Mouse (Mus musculus) midbrain, embryonic 16.5 days (tissue): Measurements from ENCODE around the gene Sec24c. TPM values are rescaled to one million over a fixed set of nuclear protein-coding genes. Genes with fewer than 3 reads are reported as not detected.
A peak's percentile ranks its signal among the peaks of the same experiment; 100 is the strongest.

Experiments
- ATAC-seq: fragments of 200-750 bp; cut with Nextera tagmentation; 2 replicates; pipeline ENCODE4 v1.8.0; 2017; ENCODE audit warnings: moderate TSS enrichment
- H3K27ac ChIP-seq: fragments of 300-500 bp; sonication (generic); 2 replicates; pipeline ENCODE4 v1.5.1; 2014; ENCODE audit warnings: mild to moderate bottlenecking, low read length, mixed read lengths
- H3K27me3 ChIP-seq: fragments of 300-500 bp; sonication (generic); 2 replicates; pipeline ENCODE4 v1.6.1; 2014; ENCODE audit warnings: low read depth, low read length, mixed read lengths; ENCODE audit not compliant: control insufficient read depth, insufficient read depth
- H3K36me3 ChIP-seq: fragments of 300-500 bp; sonication (generic); 2 replicates; pipeline ENCODE4 v1.6.1; 2014; ENCODE audit warnings: mild to moderate bottlenecking, low read length, moderate library complexity, mixed read lengths; ENCODE audit not compliant: control insufficient read depth, insufficient read depth
- H3K4me1 ChIP-seq: fragments of 300-500 bp; sonication (generic); 2 replicates; pipeline ENCODE4 v1.6.1; 2014; ENCODE audit warnings: mild to moderate bottlenecking, low read length, mixed read lengths; ENCODE audit not compliant: control insufficient read depth, insufficient read depth
- H3K4me2 ChIP-seq: fragments of 300-500 bp; sonication (generic); 2 replicates; pipeline ENCODE4 v1.6.1; 2014; ENCODE audit warnings: mild to moderate bottlenecking, low read length, mixed read lengths
- H3K4me3 ChIP-seq: fragments of 300-500 bp; sonication (generic); 2 replicates; pipeline ENCODE4 v1.5.1; 2014; ENCODE audit warnings: low read depth, mild to moderate bottlenecking, low read length, moderate library complexity, mixed read lengths
- H3K9ac ChIP-seq: fragments of 300-500 bp; sonication (generic); 2 replicates; pipeline ENCODE4 v1.6.1; 2014; ENCODE audit warnings: low read depth, low read length, mixed read lengths
- H3K9me3 ChIP-seq: fragments of 300-500 bp; sonication (generic); replicated peaks from 2 replicates; pipeline ENCODE4 v1.6.1; 2014; ENCODE audit warnings: mild to moderate bottlenecking, low read length, mixed read lengths; ENCODE audit not compliant: control insufficient read depth, poor library complexity, severe bottlenecking
- WGBS: fragments of 180-500 bp; shearing (Covaris S2); extraction: QIAGEN DNeasy Blood & Tissue Kit; methylation state at CpG from one replicate; pipeline ENCODE4 v1.1.7; 2014; 5-methylcytosine and 5-hydroxymethylcytosine counted together
- polyA plus RNA-seq: library from polyadenylated mRNA; unstranded; fragments of >200 nt; fragmentation: Nextera tagmentation; extraction: Ambion mirVana; gene quantifications from 2 replicates; pipeline ENCODE4 v1.2.1, GENCODE M21; 2015

The Sec24c gene
- polyA plus RNA-seq, 1 experiment from 2014 or later, result 92.9 TPM

DNA sequence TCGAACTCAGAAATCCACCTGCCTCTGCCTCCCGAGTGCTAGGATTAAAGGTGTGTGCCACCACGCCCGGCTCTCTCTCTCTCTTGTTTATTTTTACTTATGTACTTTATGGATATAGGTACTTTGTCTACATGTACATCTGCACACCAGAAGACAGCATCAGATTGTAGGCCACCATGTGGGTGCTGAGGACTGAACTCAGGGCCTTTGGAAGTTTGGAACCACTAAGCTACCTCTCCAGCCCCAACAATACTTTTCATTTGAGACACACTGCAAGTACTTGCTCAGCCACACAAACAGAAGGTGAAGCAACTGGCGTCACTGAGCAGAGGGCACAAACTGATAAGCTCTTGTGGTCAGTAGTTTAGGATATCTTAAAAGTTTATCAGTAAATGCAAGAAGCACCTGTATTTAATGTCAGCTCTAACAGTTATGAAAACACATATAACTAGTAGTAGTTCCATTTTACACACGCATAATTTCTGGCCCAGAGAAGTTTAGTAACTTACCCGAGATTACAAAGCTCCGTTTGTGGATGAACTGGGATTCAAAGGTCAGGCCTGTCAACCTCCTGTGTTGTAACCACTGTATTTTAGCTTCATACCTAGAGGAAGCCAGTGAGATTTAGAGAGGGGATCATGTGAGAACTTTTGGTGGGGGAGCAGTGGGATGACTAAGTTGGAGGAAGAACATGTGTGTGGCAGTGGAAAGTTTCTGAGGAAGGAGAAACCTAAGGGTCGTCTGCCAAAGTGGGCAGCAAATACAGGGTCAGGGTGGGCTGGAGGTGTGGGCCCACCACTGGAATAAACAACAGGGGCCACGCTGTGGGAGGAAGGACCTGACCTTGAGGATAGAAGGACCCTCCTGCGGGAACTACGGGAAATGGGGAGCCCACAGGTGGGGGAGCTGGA lies 59.2 kb downstream of the Sec24c start:
- Histone ChIP-seq H3K27ac (no peak overlapping the region), H3K9me3 (no peaks in the 10 kb centered on the region), H3K36me3 (peaks cover 24% of the 10 kb centered on the region), H3K9ac (peak overlapping the region; percentile 79), H3K27me3 (no peaks in the 10 kb centered on the region), H3K4me2 (peak overlapping the region; percentile 74), H3K4me3 (peak overlapping the region; percentile 60), H3K4me1 (peaks cover 9% of the 10 kb centered on the region)
- ATAC-seq, result no peak
- 51% methylated on average over 12 of the region's 12 CpGs for WGBS

DNA sequence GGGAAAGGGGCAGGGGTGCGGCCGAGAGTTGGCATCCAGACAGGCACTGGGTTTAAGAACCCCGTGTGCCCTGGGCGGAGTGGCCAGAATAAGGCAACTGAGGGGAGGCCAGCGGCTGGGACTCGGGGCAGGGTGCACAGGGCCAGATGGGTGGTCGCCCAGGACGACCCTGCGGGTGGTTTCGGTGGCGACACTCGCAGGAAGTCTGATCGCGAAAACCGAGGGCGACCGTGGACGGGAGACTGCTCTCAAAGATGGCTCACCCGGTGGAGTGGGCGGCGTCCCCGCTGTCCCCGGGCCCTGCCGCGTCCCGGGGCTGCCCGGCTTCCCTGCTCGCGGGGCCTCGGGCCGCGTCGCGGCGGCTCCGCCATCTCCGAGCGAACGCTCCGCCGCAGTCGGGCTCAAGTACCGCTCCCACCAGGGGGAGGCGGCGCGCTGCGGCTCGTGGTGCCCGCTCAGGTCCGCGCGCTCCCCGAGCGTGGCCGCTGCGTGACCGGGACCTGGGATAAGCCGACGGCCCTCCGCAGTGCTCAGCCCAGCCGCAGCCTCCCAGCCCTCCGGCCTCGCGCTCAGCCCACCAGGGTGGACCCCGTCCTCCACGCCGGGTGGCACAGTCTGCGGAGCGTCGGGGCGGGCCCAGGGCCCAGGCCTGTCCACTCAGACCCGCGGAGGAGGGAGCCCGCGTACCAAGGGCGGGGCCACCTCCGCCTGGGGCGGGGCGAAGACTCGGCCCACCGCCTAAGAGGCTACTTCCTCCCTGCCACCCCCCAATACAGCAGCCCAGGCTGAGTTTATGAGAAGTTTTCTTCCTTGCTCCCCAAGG lies 60.1 kb downstream of the Sec24c start, which contains the start of gene Ndst2:
Gene Ndst2 (minus strand): TSS at position 611 of the 823 bp plus-strand sequence.
- under 1% methylated on average over 78 of the region's 81 CpGs for WGBS
- H3K36me3 ChIP-seq, result peaks cover 23% of the 10 kb centered on the region

DNA sequence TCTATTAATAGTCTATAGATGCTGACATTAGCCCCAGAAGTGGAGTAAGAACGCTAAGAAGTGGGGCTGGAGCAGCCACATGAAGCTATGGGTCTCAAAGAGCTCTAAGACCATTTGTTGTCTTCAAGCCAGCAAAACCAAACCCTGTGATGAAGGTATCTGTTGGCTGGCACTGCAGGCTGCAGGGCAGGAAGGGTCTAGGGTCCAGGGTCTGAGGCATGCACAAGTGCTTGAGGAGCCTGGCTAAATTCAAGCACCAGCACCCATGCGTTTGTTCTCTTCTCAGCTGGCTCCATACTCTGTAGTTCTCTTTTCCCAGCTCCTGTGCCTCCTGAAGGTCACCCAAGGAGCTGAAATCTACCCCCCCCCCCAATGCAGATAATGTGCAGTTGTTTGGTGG lies 60.9 kb downstream of the Sec24c start:
- Histone ChIP-seq H3K4me2 (no peak overlapping the region), H3K9me3 (no peaks in the 10 kb centered on the region), H3K4me1 (peaks cover 9% of the 10 kb centered on the region), H3K27ac (0 out of 2 replicates have a peak overlapping the region, but pooled peaks have one; percentile 35), H3K36me3 (peaks cover 16% of the 10 kb centered on the region), H3K4me3 (no peak overlapping the region), H3K9ac (no peak overlapping the region), H3K27me3 (no peaks in the 10 kb centered on the region)
- ATAC-seq, result no peak
- 66% methylated on average over 2 of the region's 2 CpGs for WGBS

More for the DNA sequence above, 60.1 kb downstream of the Sec24c start, which contains the start of gene Ndst2:
- Histone ChIP-seq H3K27ac (peak within 1 kb of the TSS; percentile 74), H3K9ac (peak within 1 kb of the TSS; percentile 79), H3K4me3 (peak within 1 kb of the TSS; percentile 60), H3K9me3 (no peaks in the 10 kb centered on the region), H3K4me2 (peak within 1 kb of the TSS; percentile 74), H3K27me3 (no peaks in the 10 kb centered on the region), H3K4me1 (peaks cover 9% of the 10 kb centered on the region)
- ATAC-seq, result peak; percentile 98

DNA sequence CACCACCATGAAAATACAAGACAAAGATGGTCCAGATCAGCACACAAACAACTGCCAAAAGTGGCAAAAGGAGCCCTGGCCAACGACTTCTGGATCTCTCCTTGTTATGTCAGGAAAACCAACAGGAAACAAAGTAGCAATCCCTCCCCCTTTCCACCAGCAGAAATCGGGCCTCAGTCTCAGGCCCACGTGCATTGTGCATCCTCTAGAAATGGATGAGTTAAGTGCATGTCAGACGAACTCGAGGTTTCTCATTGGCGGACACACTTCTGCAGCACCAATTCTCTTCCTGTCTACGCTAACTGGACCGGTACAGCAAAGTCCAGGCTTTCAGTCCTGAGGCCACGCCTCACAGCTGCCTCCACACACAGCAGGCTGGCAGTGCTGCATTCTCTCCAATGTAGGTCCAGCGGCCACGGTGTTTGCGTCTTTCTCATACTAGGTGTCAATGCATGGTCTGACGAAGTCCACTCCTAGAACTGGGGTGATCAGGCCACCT lies 61.8 kb downstream of the Sec24c start:
- H3K4me1 ChIP-seq, result peaks cover 9% of the 10 kb centered on the region
- no peak overlapping the region for H3K4me2 ChIP-seq
- H3K4me3 ChIP-seq, result no peak overlapping the region
- H3K27ac ChIP-seq, result no peak overlapping the region
- H3K9me3 ChIP-seq, result no peaks in the 10 kb centered on the region
- H3K36me3 ChIP-seq, result peaks cover 15% of the 10 kb centered on the region
- H3K9ac ChIP-seq, result no peak overlapping the region
- H3K27me3 ChIP-seq, result no peaks in the 10 kb centered on the region
- no peak for ATAC-seq
- 88% methylated on average over 13 of the region's 13 CpGs for WGBS

DNA sequence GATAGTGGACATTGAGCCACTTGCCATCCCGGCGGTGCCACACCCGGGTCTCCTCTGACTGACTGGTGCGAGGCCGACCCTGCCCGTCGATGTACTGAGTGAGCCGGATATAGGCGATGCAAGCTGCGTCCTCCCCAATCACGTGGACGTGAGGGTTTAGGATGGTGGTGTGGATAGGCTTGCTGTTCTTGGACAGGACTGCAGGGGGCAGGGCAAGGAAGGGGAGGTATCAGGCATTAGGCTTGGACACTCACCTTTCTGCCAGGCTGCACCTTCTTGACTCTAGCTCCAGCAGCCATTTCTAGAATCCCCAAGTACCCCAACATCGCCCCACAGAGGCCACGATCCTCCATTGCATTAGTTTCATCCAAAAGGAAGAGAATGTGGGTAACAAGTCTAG lies 63.2 kb downstream of the Sec24c start:
- peaks cover 9% of the 10 kb centered on the region for H3K4me1 ChIP-seq
- no peak overlapping the region for H3K4me3 ChIP-seq
- no peak overlapping the region for H3K4me2 ChIP-seq
- WGBS, result 46% methylated on average over 14 of the region's 14 CpGs
- no peaks in the 10 kb centered on the region for H3K27me3 ChIP-seq
- H3K27ac ChIP-seq, result no peak overlapping the region
- ATAC-seq, result no peak
- H3K36me3 ChIP-seq, result peaks cover 27% of the 10 kb centered on the region
- H3K9ac ChIP-seq, result no peak overlapping the region
- H3K9me3 ChIP-seq, result no peaks in the 10 kb centered on the region

DNA sequence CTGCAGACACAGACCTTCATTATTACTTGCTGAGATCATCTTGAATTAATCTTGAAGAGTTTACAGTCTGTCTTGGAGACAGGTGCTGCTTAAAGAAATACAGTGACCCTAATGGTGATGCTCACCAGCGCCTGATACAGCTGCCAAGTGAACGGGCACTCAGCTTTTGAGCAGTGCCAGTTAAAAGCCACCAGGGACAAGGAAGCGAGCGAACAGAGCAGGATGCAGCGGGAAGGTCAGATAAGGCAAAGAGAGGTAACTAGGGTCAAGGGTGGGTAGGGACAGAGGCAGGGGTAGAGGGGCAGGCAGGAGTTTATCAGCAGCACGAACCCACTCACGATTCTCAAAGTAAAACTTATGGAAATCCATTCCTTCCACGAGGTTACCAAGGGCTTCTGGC lies 64.4 kb downstream of the Sec24c start:
- Histone ChIP-seq H3K4me1 (peaks cover 4% of the 10 kb centered on the region), H3K4me2 (no peak overlapping the region), H3K9me3 (no peaks in the 10 kb centered on the region), H3K27me3 (no peaks in the 10 kb centered on the region), H3K27ac (no peak overlapping the region), H3K4me3 (no peak overlapping the region), H3K9ac (no peak overlapping the region), H3K36me3 (peaks cover 28% of the 10 kb centered on the region)
- 93% methylated on average over 8 of the region's 8 CpGs for whole genome bisulfite sequencing
- ATAC-seq, result no peak

DNA sequence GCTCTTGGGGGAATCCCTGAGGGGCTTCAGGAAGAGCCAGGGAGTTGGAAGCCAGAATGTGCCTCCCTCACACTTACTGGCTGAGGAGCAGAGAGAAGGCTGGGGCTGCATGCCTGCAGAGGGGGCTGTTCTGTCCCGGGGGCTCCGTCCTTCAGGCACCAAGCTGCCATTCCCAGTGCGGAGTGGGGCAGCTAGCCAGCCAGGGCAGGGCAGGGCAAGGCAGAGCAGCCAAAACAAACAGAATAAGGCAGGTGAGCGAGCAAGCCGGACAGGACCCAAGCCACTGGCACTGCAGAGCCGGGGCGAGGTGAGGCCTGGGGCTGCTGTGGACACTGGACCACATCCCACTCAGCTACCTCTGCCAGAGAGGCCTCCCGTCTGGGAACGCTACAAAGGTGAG lies 67.2 kb downstream of the Sec24c start:
- H3K36me3 ChIP-seq, result peaks cover 30% of the 10 kb centered on the region
- ATAC-seq, result no peak
- H3K9ac ChIP-seq, result no peak overlapping the region
- no peaks in the 10 kb centered on the region for H3K27me3 ChIP-seq
- WGBS, result 93% methylated on average over 9 of the region's 9 CpGs
- H3K4me3 ChIP-seq, result no peak overlapping the region
- H3K27ac ChIP-seq, result no peak overlapping the region
- no peaks in the 10 kb centered on the region for H3K9me3 ChIP-seq
- no peaks in the 10 kb centered on the region for H3K4me1 ChIP-seq
- no peak overlapping the region for H3K4me2 ChIP-seq

DNA sequence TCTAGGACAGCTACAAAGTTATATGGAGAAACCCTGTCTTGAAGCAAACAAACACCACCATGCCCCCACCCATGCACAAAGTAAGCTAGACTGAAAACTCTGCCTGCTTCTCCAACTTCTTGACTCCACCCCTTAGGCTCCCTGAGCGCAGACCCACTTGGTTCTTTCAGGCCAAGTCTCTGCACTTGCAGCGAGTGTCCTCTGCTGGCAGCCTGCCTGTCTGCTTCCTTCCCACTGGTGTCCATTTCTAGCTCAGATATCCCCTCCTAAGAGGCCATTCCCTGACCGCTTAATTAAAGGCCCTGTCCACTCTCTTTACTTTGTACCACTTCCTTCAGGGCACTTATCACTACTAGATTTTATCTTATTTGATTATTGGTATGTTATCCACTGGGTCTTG lies 69.5 kb downstream of the Sec24c start:
- no peak for ATAC-seq
- Histone ChIP-seq H3K27me3 (no peaks in the 10 kb centered on the region), H3K4me2 (no peak overlapping the region), H3K36me3 (peaks cover 20% of the 10 kb centered on the region), H3K9me3 (no peaks in the 10 kb centered on the region), H3K9ac (no peak overlapping the region), H3K4me1 (no peaks in the 10 kb centered on the region), H3K4me3 (no peak overlapping the region), H3K27ac (no peak overlapping the region)
- WGBS, result 90% methylated on average over 3 of the region's 3 CpGs
